Mouse (Mus musculus) skeletal muscle tissue, adult 2 months (tissue): Measurements from ENCODE around the gene Thy1.

Experiments used
- DNase-seq: peaks from one replicate; pipeline ENCODE4 v3.0.0-alpha.2; 2012; ENCODE audit warnings: low read depth, low spot score

Thy1 gene

GRCm38 (mm10) chr9:44082266-44082665 is 39.1 kb downstream of the Thy1 start:
- DNase-seq: no peak

GRCm38 (mm10) chr9:44083392-44084121 is 40.4 kb downstream of the Thy1 start:
- peak; percentile 86 for DNase-seq

- DNase-seq: no peak
Measured at GRCm38 (mm10) chr9:44084236-44084635, 41.1 kb downstream of the Thy1 start.

- peak; percentile 91 for DNase-seq
Measured at GRCm38 (mm10) chr9:44084659-44085229, 41.6 kb downstream of the Thy1 start.

GRCm38 (mm10) chr9:44085276-44085675 is 42.1 kb downstream of the Thy1 start:
- no peak for DNase-seq

GRCm38 (mm10) chr9:44085741-44086665 is 42.8 kb downstream of the Thy1 start:
- peak; percentile 92 for DNase-seq

- peak; percentile 81 for DNase-seq
Measured at GRCm38 (mm10) chr9:44086960-44087359, 43.8 kb downstream of the Thy1 start.

GRCm38 (mm10) chr9:44087761-44088455 is 44.7 kb downstream of the Thy1 start:
- peak; percentile 92 for DNase-seq

GRCm38 (mm10) chr9:44088877-44089608 is 45.9 kb downstream of the Thy1 start:
- no peak for DNase-seq

- peak; percentile 73 for DNase-seq
Measured at GRCm38 (mm10) chr9:44093612-44094503, 50.7 kb downstream of the Thy1 start.

GRCm38 (mm10) chr9:44094737-44095136 is 51.6 kb downstream of the Thy1 start:
- no peak for DNase-seq

GRCm38 (mm10) chr9:44095781-44096180 is 52.6 kb downstream of the Thy1 start:
- no peak for DNase-seq

GRCm38 (mm10) chr9:44096536-44096935 is 53.4 kb downstream of the Thy1 start:
- peak; percentile 65 for DNase-seq
